Mouse (Mus musculus): ENCODE measurements around the gene Elk1. TPM values are rescaled to one million over a fixed set of nuclear protein-coding genes. Genes with fewer than 3 reads are reported as not detected.

Elk1 gene
- polyA plus RNA-seq (2012; rRNA removed) = 7.8 and 9.9 TPM in 2 replicates

- Histone ChIP-seq H3K27ac (ENCODE audit: insufficient read depth, low read depth, low read length) (peak within 1 kb of the TSS; percentile 34), H3K27me3 (replicated peaks; ENCODE audit: control insufficient read depth, insufficient read depth, low read length) (no peaks in the 10 kb centered on the region), H3K4me3 (ENCODE audit: insufficient read depth, low read depth, low read length) (peak within 1 kb of the TSS; percentile 69), H3K4me1 (ENCODE audit: control insufficient read depth, insufficient read depth, low read length) (no peaks in the 10 kb centered on the region), H3K36me3 (ENCODE audit: control insufficient read depth, insufficient read depth, low read length) (no peaks in the 10 kb centered on the region)
- TF ChIP-seq POLR2A (IDR thresholded peaks at IDR 0.05; ENCODE audit: low read depth, low read length) (no peak), CTCF (conservative IDR thresholded peaks at IDR 0.05; ENCODE audit: insufficient read depth, insufficient read length, low read depth, low read length) (no peak)
- WGBS = under 1% methylated on average over 20 of the region's 30 CpGs
- peak; percentile 92 for DNase-seq
These were observed at the start of gene Elk1 for GRCm38 (mm10) chrX:20950191-20950880. Elk1 (minus strand) TSS chrX:20950608.

DNA sequence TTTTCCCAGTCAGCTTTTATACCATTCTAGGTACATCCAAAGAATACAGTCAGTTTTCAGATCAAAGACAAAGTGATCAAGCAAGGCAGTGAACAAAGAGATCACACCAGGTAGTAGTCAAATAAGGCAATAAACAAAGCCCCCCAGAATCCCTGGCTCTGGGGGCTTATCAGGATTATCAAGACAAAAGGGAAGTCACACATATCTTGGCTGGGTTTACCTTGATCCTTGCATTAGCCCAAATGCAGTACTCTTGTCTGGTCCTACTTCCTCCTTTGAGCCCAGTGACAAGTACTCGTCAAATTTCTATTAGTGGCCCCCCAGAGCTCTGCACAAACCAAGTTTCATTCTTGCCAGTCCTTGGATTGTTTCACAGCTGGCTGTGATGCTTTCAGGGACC lies 30.5 kb upstream of the Elk1 start:
- 84% methylated on average over 1 of the region's 1 CpGs for WGBS
- H3K4me1 ChIP-seq (ENCODE audit: control insufficient read depth, insufficient read depth, low read length) = no peaks in the 10 kb centered on the region
- no peak overlapping the region for H3K27ac ChIP-seq (ENCODE audit: insufficient read depth, low read depth, low read length)
- no peaks in the 10 kb centered on the region for H3K27me3 ChIP-seq (replicated peaks; ENCODE audit: control insufficient read depth, insufficient read depth, low read length)
- H3K36me3 ChIP-seq (ENCODE audit: control insufficient read depth, insufficient read depth, low read length) = no peaks in the 10 kb centered on the region
- no peak overlapping the region for H3K4me3 ChIP-seq (ENCODE audit: insufficient read depth, low read depth, low read length)
- no peak for DNase-seq
- TF ChIP-seq CTCF (conservative IDR thresholded peaks at IDR 0.05; ENCODE audit: insufficient read depth, insufficient read length, low read depth, low read length) (no peak), POLR2A (IDR thresholded peaks at IDR 0.05; ENCODE audit: low read depth, low read length) (no peak)

- Histone ChIP-seq H3K27me3 (replicated peaks; ENCODE audit: control insufficient read depth, insufficient read depth, low read length) (no peaks in the 10 kb centered on the region), H3K27ac (ENCODE audit: insufficient read depth, low read depth, low read length) (peak within 1 kb of the TSS; percentile 62), H3K4me1 (ENCODE audit: control insufficient read depth, insufficient read depth, low read length) (no peaks in the 10 kb centered on the region), H3K4me3 (ENCODE audit: insufficient read depth, low read depth, low read length) (peak within 1 kb of the TSS; percentile 98), H3K36me3 (ENCODE audit: control insufficient read depth, insufficient read depth, low read length) (no peaks in the 10 kb centered on the region)
- DNase-seq = peak; percentile 92
- no peak for TF ChIP-seq POLR2A (IDR thresholded peaks at IDR 0.05; ENCODE audit: low read depth, low read length)
- TF ChIP-seq CTCF (conservative IDR thresholded peaks at IDR 0.05; ENCODE audit: insufficient read depth, insufficient read length, low read depth, low read length) = no peak
- under 1% methylated on average over 56 of the region's 57 CpGs for WGBS
These were observed 11.3 kb upstream of the Elk1 start, which contains the start of gene Uxt for GRCm38 (mm10) chrX:20961477-20962378. Uxt (minus strand) TSS chrX:20962017.

DNA sequence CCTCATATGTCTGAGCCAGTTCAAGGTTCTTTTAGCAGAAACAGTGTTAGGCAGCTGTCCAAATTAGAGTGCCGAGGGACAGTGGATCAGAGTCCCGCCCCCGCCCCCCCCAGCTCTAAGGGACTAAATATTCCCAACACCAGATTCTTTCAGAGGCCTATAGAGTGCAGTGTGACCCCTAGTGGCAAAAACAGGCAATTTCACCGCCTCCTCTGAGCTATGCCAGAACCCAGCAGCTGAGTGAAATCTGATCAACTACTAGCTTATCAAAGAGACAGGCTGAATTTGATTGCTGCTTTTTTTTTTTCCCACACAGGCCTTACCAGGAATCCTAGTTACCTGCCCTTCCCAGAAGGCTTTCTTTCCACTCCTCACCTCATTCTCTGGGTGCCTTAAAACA lies 4.4 kb downstream of the Elk1 start:
- H3K4me1 ChIP-seq (ENCODE audit: control insufficient read depth, insufficient read depth, low read length) = no peaks in the 10 kb centered on the region
- WGBS = 0% methylated on average over 4 of the region's 4 CpGs
- DNase-seq = peak; percentile 51
- H3K36me3 ChIP-seq (ENCODE audit: control insufficient read depth, insufficient read depth, low read length) = no peaks in the 10 kb centered on the region
- TF ChIP-seq POLR2A (IDR thresholded peaks at IDR 0.05; ENCODE audit: low read depth, low read length) = no peak
- peak; percentile 53 for TF ChIP-seq CTCF (conservative IDR thresholded peaks at IDR 0.05; ENCODE audit: insufficient read depth, insufficient read length, low read depth, low read length)
- H3K27me3 ChIP-seq (replicated peaks; ENCODE audit: control insufficient read depth, insufficient read depth, low read length) = no peaks in the 10 kb centered on the region
- H3K27ac ChIP-seq (ENCODE audit: insufficient read depth, low read depth, low read length) = no peak overlapping the region
- no peak overlapping the region for H3K4me3 ChIP-seq (ENCODE audit: insufficient read depth, low read depth, low read length)

- TF ChIP-seq CTCF (conservative IDR thresholded peaks at IDR 0.05; ENCODE audit: insufficient read depth, insufficient read length, low read depth, low read length) (no peak), POLR2A (IDR thresholded peaks at IDR 0.05; ENCODE audit: low read depth, low read length) (no peak)
- Histone ChIP-seq H3K27ac (ENCODE audit: insufficient read depth, low read depth, low read length) (no peak overlapping the region), H3K4me1 (ENCODE audit: control insufficient read depth, insufficient read depth, low read length) (no peaks in the 10 kb centered on the region), H3K36me3 (ENCODE audit: control insufficient read depth, insufficient read depth, low read length) (no peaks in the 10 kb centered on the region), H3K4me3 (ENCODE audit: insufficient read depth, low read depth, low read length) (no peak overlapping the region), H3K27me3 (replicated peaks; ENCODE audit: control insufficient read depth, insufficient read depth, low read length) (no peaks in the 10 kb centered on the region)
- 88% methylated on average over 1 of the region's 1 CpGs for WGBS
- peak; percentile 10 for DNase-seq
These were observed 18.4 kb downstream of the Elk1 start for GRCm38 (mm10) chrX:20931963-20932362.

DNA sequence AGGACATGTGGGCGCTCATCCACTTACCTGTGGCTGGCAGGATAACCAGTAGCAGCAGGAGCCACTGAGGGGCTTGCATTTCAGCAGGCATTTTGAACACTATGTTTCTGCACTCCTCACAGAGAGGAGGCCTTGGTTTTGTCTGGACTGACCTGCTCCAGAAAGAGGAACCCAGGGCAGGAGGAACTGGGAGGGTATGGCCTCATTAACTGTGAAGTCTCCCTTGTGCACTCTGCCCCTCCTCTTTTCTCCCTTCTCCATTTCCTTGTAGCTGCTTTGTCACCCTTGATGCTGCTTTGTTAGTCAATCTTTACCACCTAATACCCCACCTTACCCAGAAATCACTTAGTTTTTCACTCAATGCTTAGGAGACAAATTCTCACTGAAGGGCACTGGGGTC lies 19.0 kb downstream of the Elk1 start, which contains the start of gene Cfp:
Gene Cfp, minus strand, starts transcription at position 192 of the 400 bp plus-strand sequence.
- H3K27ac ChIP-seq (ENCODE audit: insufficient read depth, low read depth, low read length) = no peak within 1 kb of the TSS
- H3K27me3 ChIP-seq (replicated peaks; ENCODE audit: control insufficient read depth, insufficient read depth, low read length) = no peaks in the 10 kb centered on the region
- no peaks in the 10 kb centered on the region for H3K4me1 ChIP-seq (ENCODE audit: control insufficient read depth, insufficient read depth, low read length)
- DNase-seq = no peak
- H3K36me3 ChIP-seq (ENCODE audit: control insufficient read depth, insufficient read depth, low read length) = no peaks in the 10 kb centered on the region
- no peak within 1 kb of the TSS for H3K4me3 ChIP-seq (ENCODE audit: insufficient read depth, low read depth, low read length)
- 100% methylated on average over 1 of the region's 1 CpGs for WGBS
- TF ChIP-seq CTCF (conservative IDR thresholded peaks at IDR 0.05; ENCODE audit: insufficient read depth, insufficient read length, low read depth, low read length) = no peak
- no peak for TF ChIP-seq POLR2A (IDR thresholded peaks at IDR 0.05; ENCODE audit: low read depth, low read length)

GRCm38 (mm10) chrX:20929859-20930258 lies 20.5 kb downstream of the Elk1 start:
- no peaks in the 10 kb centered on the region for H3K27me3 ChIP-seq (replicated peaks; ENCODE audit: control insufficient read depth, insufficient read depth, low read length)
- H3K27ac ChIP-seq (ENCODE audit: insufficient read depth, low read depth, low read length) = no peak overlapping the region
- no peak for TF ChIP-seq POLR2A (IDR thresholded peaks at IDR 0.05; ENCODE audit: low read depth, low read length)
- no peak for TF ChIP-seq CTCF (conservative IDR thresholded peaks at IDR 0.05; ENCODE audit: insufficient read depth, insufficient read length, low read depth, low read length)
- H3K4me3 ChIP-seq (ENCODE audit: insufficient read depth, low read depth, low read length) = no peak overlapping the region
- H3K36me3 ChIP-seq (ENCODE audit: control insufficient read depth, insufficient read depth, low read length) = no peaks in the 10 kb centered on the region
- H3K4me1 ChIP-seq (ENCODE audit: control insufficient read depth, insufficient read depth, low read length) = no peaks in the 10 kb centered on the region
- DNase-seq = no peak
- 77% methylated on average over 1 of the region's 1 CpGs for WGBS
